10 mouse cellular contexts compared by ENCODE assay signal in genomic region chr7:101696931-101697723, GRCm38 (mm10). TPM values are rescaled to one million over a fixed set of nuclear protein-coding genes. Genes with fewer than 3 reads are reported as not detected.
DNase-seq lines count a peak whose midpoint lies in the region; ATAC-seq lines count a peak whose summit lies in the region.
"Had no signal": no experiment of that assay in that cellular context is flagged by ENCODE, and none has a peak within 500 bp of the region (broad histone marks: within the 10 kb centered on the region; RNA-seq: fewer than 3 reads in every experiment).

No protein-coding gene starts in this region.

- H3K9me3 ChIP-seq in forebrain, embryonic 16.5 days (ENCODE audit: control insufficient read depth, low read length) = no peaks in the 10 kb centered on the region
- no peaks in the 10 kb centered on the region for H3K9me3 ChIP-seq in midbrain, embryonic 15.5 days
- H3K9me3 ChIP-seq in limb, embryonic 10.5 days (replicated peaks) = no peaks in the 10 kb centered on the region

- no peaks in the 10 kb centered on the region for H3K36me3 ChIP-seq in forebrain, embryonic 16.5 days (ENCODE audit: control insufficient read depth, insufficient read depth)
- no peaks in the 10 kb centered on the region for H3K36me3 ChIP-seq in midbrain, embryonic 15.5 days (replicated peaks)
- H3K36me3 ChIP-seq in limb, embryonic 10.5 days = 0 out of 2 replicates have a peak, but pooled peaks cover 3% of the 10 kb centered on the region

- H3K4me3 ChIP-seq in forebrain, embryonic 16.5 days (replicated peaks; ENCODE audit: low read length) = no peak overlapping the region
- H3K4me3 ChIP-seq in midbrain, embryonic 15.5 days = no peak overlapping the region
- no peak overlapping the region for H3K4me3 ChIP-seq in limb, embryonic 10.5 days

- peaks cover 10% of the 10 kb centered on the region for H3K4me1 ChIP-seq in forebrain, embryonic 16.5 days (replicated peaks; ENCODE audit: control insufficient read depth, insufficient read depth, low read length)
- H3K4me1 ChIP-seq in midbrain, embryonic 15.5 days = peaks cover 8% of the 10 kb centered on the region; the same call in 1 of the 2 replicates
- no peaks in the 10 kb centered on the region for H3K4me1 ChIP-seq in limb, embryonic 10.5 days

- intact Hi-C loops in left cerebral cortex, postnatal 25 days (cut with DNase I) = no loop called here

- H3K27ac ChIP-seq in forebrain, embryonic 16.5 days (ENCODE audit: low read length) = no peak overlapping the region
- no peak overlapping the region for H3K27ac ChIP-seq in midbrain, embryonic 15.5 days
- H3K27ac ChIP-seq in limb, embryonic 10.5 days = no peak overlapping the region
- H3K27ac ChIP-seq: kidney, postnatal 0 days had no signal

- peak; percentile 72 for ATAC-seq in forebrain, embryonic 16.5 days
- peak; percentile 70; the same call in 1 of the 2 replicates for ATAC-seq in midbrain, embryonic 15.5 days (replicated peaks)

- no peak overlapping the region for H3K9ac ChIP-seq in forebrain, embryonic 16.5 days (replicated peaks; ENCODE audit: low read depth, low read length)
- H3K9ac ChIP-seq in midbrain, embryonic 15.5 days = no peak overlapping the region

- no peaks in the 10 kb centered on the region for H3K27me3 ChIP-seq in forebrain, embryonic 16.5 days (replicated peaks; ENCODE audit: control insufficient read depth, insufficient read depth, low read length)
- no peaks in the 10 kb centered on the region for H3K27me3 ChIP-seq in midbrain, embryonic 15.5 days (replicated peaks)
- no peaks in the 10 kb centered on the region for H3K27me3 ChIP-seq in limb, embryonic 10.5 days (ENCODE audit: low read depth, poor library complexity, severe bottlenecking)

- peak; percentile 32 to 43 for DNase-seq in layer of hippocampus, postnatal 10 days (ENCODE audit: low spot score in 2 of 2)
- no peak for DNase-seq in layer of hippocampus, adult 9-10 months (ENCODE audit: low spot score)
- peak; percentile 27 for DNase-seq in brain, adult 2 months (ENCODE audit: low read depth, low spot score)
- DNase-seq in left cerebral cortex, postnatal 25 days (ENCODE audit: low spot score in 2 of 2) = no peak
- no peak for DNase-seq in limb, embryonic 10.5 days (ENCODE audit: low spot score)
- DNase-seq: adrenal gland, adult 8-10 months; lung, postnatal 10 days had no signal

- WGBS in forebrain, embryonic 16.5 days = 38% methylated on average over 10 of the region's 10 CpGs
- WGBS in midbrain, embryonic 15.5 days = 49% methylated on average over 10 of the region's 10 CpGs
- 91% methylated on average over 10 of the region's 10 CpGs for WGBS in limb, embryonic 10.5 days

- H3K4me2 ChIP-seq in forebrain, embryonic 16.5 days (ENCODE audit: low read length) = no peak overlapping the region
- no peak overlapping the region for H3K4me2 ChIP-seq in midbrain, embryonic 15.5 days

RNA-seq across cellular contexts. Expression of gene Clpb, which starts 33.7 kb away (rescaled TPM):
- 10 to 100 TPM; 42.8 to 47.1 TPM for total RNA-seq in layer of hippocampus, postnatal 10 days (2021)
- 42.0 and 51.9 TPM in 2 replicates for polyA plus RNA-seq in forebrain, embryonic 16.5 days (2015; fragmentation: Nextera tagmentation; extraction: Ambion mirVana)
- polyA plus RNA-seq in midbrain, embryonic 15.5 days (2015; fragmentation: Nextera tagmentation; extraction: Ambion mirVana) = 40.6 and 50.1 TPM in 2 replicates
- 10 to 100 TPM; 51.0 to 51.9 TPM for total RNA-seq in left cerebral cortex, postnatal 25 days (2021)
- polyA plus RNA-seq in limb, embryonic 10.5 days (2016; fragmentation: Nextera tagmentation; extraction: Ambion mirVana) = 55.3 and 62.7 TPM in 2 replicates

Comparison
In these comparisons a context has a peak if more than half of its experiments do, and no peak if none do; other contexts are left out.
1. DNase-seq: peak in layer of hippocampus, postnatal 10 days (2 of 2) and brain, adult 2 months (single experiment); none in layer of hippocampus, adult 9-10 months (single experiment), left cerebral cortex, postnatal 25 days (0 of 2) and limb, embryonic 10.5 days (single experiment).